Mouse (Mus musculus) hindbrain, embryonic 12.5 days (tissue): ENCODE measurements around the gene Cdh11. TPM values are rescaled to one million over a fixed set of nuclear protein-coding genes. Genes with fewer than 3 reads are reported as not detected.

Source experiments
- ATAC-seq: fragments of 200-750 bp; cut with Nextera tagmentation; 2 replicates; pipeline ENCODE4 v1.8.0; 2017; ENCODE audit warnings: moderate TSS enrichment; ENCODE audit not compliant: low FRiP score
- H3K27ac ChIP-seq: fragments of 300-500 bp; sonication (generic); 2 replicates; pipeline ENCODE4 v1.5.1; 2016; ENCODE audit warnings: mild to moderate bottlenecking
- H3K27me3 ChIP-seq: fragments of 300-500 bp; sonication (generic); 2 replicates; pipeline ENCODE4 v1.6.1; 2016; ENCODE audit warnings: mild to moderate bottlenecking
- H3K36me3 ChIP-seq: fragments of 300-500 bp; sonication (generic); 2 replicates; pipeline ENCODE4 v1.6.1; 2016; ENCODE audit warnings: mild to moderate bottlenecking
- H3K4me1 ChIP-seq: fragments of 300-500 bp; sonication (generic); 2 replicates; pipeline ENCODE4 v1.6.1; 2016
- H3K4me2 ChIP-seq: fragments of 300-500 bp; sonication (generic); replicated peaks from 2 replicates; pipeline ENCODE4 v1.6.1; 2016; ENCODE audit warnings: mild to moderate bottlenecking
- H3K4me3 ChIP-seq: fragments of 300-500 bp; sonication (generic); 2 replicates; pipeline ENCODE4 v1.5.1; 2016; ENCODE audit warnings: mild to moderate bottlenecking
- H3K9ac ChIP-seq: fragments of 300-500 bp; sonication (generic); 2 replicates; pipeline ENCODE4 v1.6.1; 2016; ENCODE audit warnings: mild to moderate bottlenecking, moderate library complexity
- H3K9me3 ChIP-seq: fragments of 300-500 bp; sonication (generic); replicated peaks from 2 replicates; pipeline ENCODE4 v1.6.1; 2016; ENCODE audit warnings: mild to moderate bottlenecking
- WGBS: fragments of 180-500 bp; shearing (Covaris S2); methylation state at CpG from one replicate; pipeline ENCODE4 v1.1.7; 2016; 5-methylcytosine and 5-hydroxymethylcytosine counted together
- polyA plus RNA-seq: library from polyadenylated mRNA; unstranded; fragments of >200 nt; fragmentation: Nextera tagmentation; extraction: Ambion mirVana; gene quantifications from 2 replicates; pipeline ENCODE4 v1.2.1, GENCODE M21; 2016

Gene Cdh11
- polyA plus RNA-seq, 1 experiment from 2014 or later, result 100 TPM

DNA sequence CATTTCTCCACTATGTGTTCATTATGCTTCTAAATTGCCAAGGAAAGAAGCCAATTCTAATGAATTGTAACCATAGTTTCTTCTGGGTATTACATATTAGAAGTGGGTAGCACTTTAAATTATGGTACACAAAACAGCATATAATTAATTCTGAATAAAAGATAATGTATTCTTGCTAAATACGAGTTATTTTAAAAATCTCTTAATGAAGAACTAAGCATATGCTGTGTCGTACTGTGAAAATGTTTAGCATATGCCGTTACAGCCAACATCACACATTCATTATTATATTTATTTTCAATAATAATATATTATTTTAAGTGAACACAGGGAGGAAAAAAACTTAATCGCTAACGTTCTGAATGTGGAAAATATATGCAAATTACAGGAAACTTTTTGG is 31.6 kb downstream of the Cdh11 start:
- WGBS, result 91% methylated on average over 5 of the region's 5 CpGs

DNA sequence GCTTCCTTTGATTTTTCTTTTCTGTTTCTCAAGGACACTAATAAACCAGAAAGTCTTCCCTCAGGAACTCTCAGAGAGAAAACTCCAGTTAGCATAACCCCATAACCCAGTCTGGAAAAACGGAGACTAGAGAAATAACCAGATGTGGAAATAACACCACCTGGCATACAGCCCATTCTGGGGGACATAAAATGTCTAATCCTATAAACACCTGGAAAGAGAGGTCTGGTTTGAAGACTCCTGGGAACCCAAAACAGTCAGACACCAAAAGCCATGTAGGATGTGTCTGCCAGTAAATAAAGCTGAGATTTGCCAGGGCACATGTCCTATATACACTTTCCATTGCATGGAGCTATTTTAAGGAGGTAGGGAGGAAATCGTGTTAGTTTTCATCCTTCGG is 42.5 kb downstream of the Cdh11 start:
- H3K9ac ChIP-seq, result no peak overlapping the region
- ATAC-seq, result no peak
- no peak overlapping the region for H3K4me3 ChIP-seq
- H3K36me3 ChIP-seq, result no peaks in the 10 kb centered on the region
- 85% methylated on average over 3 of the region's 3 CpGs for WGBS
- no peak overlapping the region for H3K27ac ChIP-seq
- H3K27me3 ChIP-seq, result no peaks in the 10 kb centered on the region
- H3K4me2 ChIP-seq, result no peak overlapping the region
- no peaks in the 10 kb centered on the region for H3K9me3 ChIP-seq
- peaks cover 11% of the 10 kb centered on the region for H3K4me1 ChIP-seq

More for the DNA sequence above, 31.6 kb downstream of the Cdh11 start:
- H3K9me3 ChIP-seq, result no peaks in the 10 kb centered on the region
- no peaks in the 10 kb centered on the region for H3K36me3 ChIP-seq
- no peak overlapping the region for H3K4me3 ChIP-seq
- H3K27ac ChIP-seq, result no peak overlapping the region
- H3K4me2 ChIP-seq, result no peak overlapping the region
- H3K4me1 ChIP-seq, result no peaks in the 10 kb centered on the region
- ATAC-seq, result no peak
- no peak overlapping the region for H3K9ac ChIP-seq
- H3K27me3 ChIP-seq, result no peaks in the 10 kb centered on the region

GRCm38 (mm10) chr8:102742008-102742591 is 43.3 kb downstream of the Cdh11 start:
- no peak overlapping the region for H3K27ac ChIP-seq
- H3K4me3 ChIP-seq, result no peak overlapping the region
- H3K36me3 ChIP-seq, result no peaks in the 10 kb centered on the region
- H3K9ac ChIP-seq, result no peak overlapping the region
- no peaks in the 10 kb centered on the region for H3K9me3 ChIP-seq
- no peak overlapping the region for H3K4me2 ChIP-seq
- H3K4me1 ChIP-seq, result peaks cover 11% of the 10 kb centered on the region
- no peak for ATAC-seq
- H3K27me3 ChIP-seq, result no peaks in the 10 kb centered on the region
- WGBS, result 84% methylated on average over 5 of the region's 5 CpGs

- H3K27me3 ChIP-seq, result no peaks in the 10 kb centered on the region
- no peak for ATAC-seq
- H3K9me3 ChIP-seq, result no peaks in the 10 kb centered on the region
- 89% methylated on average over 4 of the region's 4 CpGs for whole genome bisulfite sequencing
- H3K36me3 ChIP-seq, result no peaks in the 10 kb centered on the region
- no peak overlapping the region for H3K9ac ChIP-seq
- no peak overlapping the region for H3K4me2 ChIP-seq
- H3K27ac ChIP-seq, result no peak overlapping the region
- no peak overlapping the region for H3K4me3 ChIP-seq
- peaks cover 11% of the 10 kb centered on the region for H3K4me1 ChIP-seq
Measured at GRCm38 (mm10) chr8:102740963-102741362, 44.5 kb downstream of the Cdh11 start.

- no peak overlapping the region for H3K27ac ChIP-seq
- 80% methylated on average over 7 of the region's 7 CpGs for WGBS
- H3K9me3 ChIP-seq, result no peaks in the 10 kb centered on the region
- peak; percentile 63; the same call in 1 of the 2 replicates for ATAC-seq
- peaks cover 17% of the 10 kb centered on the region for H3K4me1 ChIP-seq
- H3K36me3 ChIP-seq, result no peaks in the 10 kb centered on the region
- H3K4me2 ChIP-seq, result no peak overlapping the region
- H3K9ac ChIP-seq, result no peak overlapping the region
- H3K27me3 ChIP-seq, result no peaks in the 10 kb centered on the region
- H3K4me3 ChIP-seq, result no peak overlapping the region
Measured at GRCm38 (mm10) chr8:102738961-102739487, 46.4 kb downstream of the Cdh11 start.

GRCm38 (mm10) chr8:102738395-102738794 is 47.0 kb downstream of the Cdh11 start:
- Histone ChIP-seq H3K4me2 (no peak overlapping the region), H3K27ac (no peak overlapping the region), H3K4me1 (peaks cover 17% of the 10 kb centered on the region), H3K9me3 (no peaks in the 10 kb centered on the region), H3K27me3 (no peaks in the 10 kb centered on the region), H3K36me3 (no peaks in the 10 kb centered on the region), H3K4me3 (no peak overlapping the region), H3K9ac (no peak overlapping the region)
- ATAC-seq, result no peak
- WGBS, result 89% methylated on average over 7 of the region's 7 CpGs

- 45% methylated on average over 1 of the region's 1 CpGs for WGBS
- H3K36me3 ChIP-seq, result no peaks in the 10 kb centered on the region
- no peak overlapping the region for H3K4me2 ChIP-seq
- H3K27me3 ChIP-seq, result no peaks in the 10 kb centered on the region
- peaks cover 12% of the 10 kb centered on the region for H3K4me1 ChIP-seq
- H3K4me3 ChIP-seq, result no peak overlapping the region
- no peaks in the 10 kb centered on the region for H3K9me3 ChIP-seq
- no peak overlapping the region for H3K27ac ChIP-seq
- no peak overlapping the region for H3K9ac ChIP-seq
- peak; percentile 65; the same call in 1 of the 2 replicates for ATAC-seq
Measured at GRCm38 (mm10) chr8:102734419-102734818, 51.0 kb downstream of the Cdh11 start.

- Histone ChIP-seq H3K4me2 (peak overlapping the region; percentile 30), H3K9ac (no peak overlapping the region), H3K27ac (0 out of 2 replicates have a peak overlapping the region, but pooled peaks have one; percentile 23), H3K4me1 (peaks cover 16% of the 10 kb centered on the region), H3K36me3 (no peaks in the 10 kb centered on the region), H3K4me3 (no peak overlapping the region; the same call in 1 of the 2 replicates), H3K9me3 (no peaks in the 10 kb centered on the region), H3K27me3 (peaks cover 2% of the 10 kb centered on the region; the same call in 1 of the 2 replicates)
- WGBS, result 28% methylated on average over 10 of the region's 10 CpGs
- peak; percentile 94 for ATAC-seq
Measured at GRCm38 (mm10) chr8:102726206-102726935, 59.1 kb downstream of the Cdh11 start.

DNA sequence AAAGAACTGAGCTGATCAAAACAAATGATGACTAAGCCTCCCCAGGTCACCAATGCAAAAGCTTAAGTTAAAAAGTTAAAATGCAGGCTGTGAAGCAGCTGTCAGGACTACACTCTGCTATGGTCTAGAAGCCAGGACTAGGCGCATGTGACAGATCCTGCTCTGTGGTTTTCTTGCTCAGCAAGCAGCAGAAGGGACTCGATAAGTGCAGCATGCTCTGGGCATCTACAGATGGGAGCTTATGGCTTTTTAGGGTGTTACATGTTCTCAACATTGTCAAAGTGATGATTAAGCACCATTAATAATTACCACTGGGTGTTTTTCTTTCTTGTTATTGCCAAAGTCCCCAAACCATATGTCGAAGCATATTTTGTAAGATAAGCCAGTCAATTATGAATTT is 59.9 kb downstream of the Cdh11 start:
- 71% methylated on average over 3 of the region's 3 CpGs for WGBS
- Histone ChIP-seq H3K4me3 (no peak overlapping the region), H3K4me2 (no peak overlapping the region), H3K9me3 (no peaks in the 10 kb centered on the region), H3K36me3 (no peaks in the 10 kb centered on the region), H3K9ac (no peak overlapping the region), H3K4me1 (peaks cover 16% of the 10 kb centered on the region), H3K27ac (no peak overlapping the region), H3K27me3 (peaks cover 2% of the 10 kb centered on the region; the same call in 1 of the 2 replicates)
- ATAC-seq, result no peak

DNA sequence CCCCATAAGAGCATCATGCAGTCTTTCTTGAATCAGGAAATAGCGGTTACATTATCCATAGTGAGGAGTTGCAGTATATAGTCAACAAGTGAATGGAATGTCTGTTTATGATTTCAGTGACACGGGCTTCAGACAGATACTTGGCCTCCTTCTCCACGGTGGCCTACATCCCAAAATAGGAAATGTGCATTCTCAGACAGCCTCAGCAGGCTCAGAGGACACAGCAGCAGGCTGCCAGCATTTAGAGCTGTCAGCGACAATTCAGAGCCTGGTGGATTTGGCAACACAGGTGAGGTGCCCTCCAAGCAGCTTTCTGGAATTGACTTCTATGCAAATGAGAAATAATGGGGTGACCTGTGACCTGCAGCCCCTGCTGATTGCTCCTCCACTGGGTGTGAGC is 69.5 kb downstream of the Cdh11 start:
- no peak overlapping the region for H3K9ac ChIP-seq
- H3K27ac ChIP-seq, result no peak overlapping the region
- 64% methylated on average over 4 of the region's 4 CpGs for WGBS
- ATAC-seq, result no peak
- H3K4me3 ChIP-seq, result no peak overlapping the region
- no peak overlapping the region for H3K4me2 ChIP-seq
- no peaks in the 10 kb centered on the region; the same call in 1 of the 2 replicates for H3K27me3 ChIP-seq
- 0 out of 2 replicates have a peak, but pooled peaks cover 3% of the 10 kb centered on the region for H3K4me1 ChIP-seq
- H3K9me3 ChIP-seq, result no peaks in the 10 kb centered on the region
- peaks cover 4% of the 10 kb centered on the region; the same call in 1 of the 2 replicates for H3K36me3 ChIP-seq

DNA sequence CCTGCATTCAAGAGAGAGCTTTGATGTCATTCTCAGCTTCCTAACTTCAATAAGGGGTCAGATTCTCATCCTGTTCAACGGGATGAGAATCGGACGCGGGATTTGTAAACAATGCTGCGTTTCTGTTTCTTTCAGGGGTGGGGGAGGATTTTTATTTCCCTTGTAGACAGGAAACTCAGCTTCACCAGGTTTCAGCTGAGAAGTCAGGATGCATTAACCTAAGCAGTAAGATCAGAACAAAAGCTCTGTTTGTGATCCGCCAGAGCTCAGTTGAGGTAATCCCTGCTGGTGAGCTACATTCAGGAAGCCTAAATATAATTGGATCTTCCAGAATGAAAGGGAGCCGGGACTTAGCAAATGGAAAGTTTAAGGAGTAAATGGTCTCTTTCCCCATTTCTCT is 78.1 kb downstream of the Cdh11 start:
- ATAC-seq, result no peak
- Histone ChIP-seq H3K4me3 (no peak overlapping the region), H3K27me3 (no peaks in the 10 kb centered on the region), H3K4me1 (no peaks in the 10 kb centered on the region), H3K9ac (no peak overlapping the region), H3K9me3 (no peaks in the 10 kb centered on the region), H3K4me2 (no peak overlapping the region), H3K27ac (no peak overlapping the region), H3K36me3 (no peaks in the 10 kb centered on the region)
- 23% methylated on average over 7 of the region's 7 CpGs for WGBS

DNA sequence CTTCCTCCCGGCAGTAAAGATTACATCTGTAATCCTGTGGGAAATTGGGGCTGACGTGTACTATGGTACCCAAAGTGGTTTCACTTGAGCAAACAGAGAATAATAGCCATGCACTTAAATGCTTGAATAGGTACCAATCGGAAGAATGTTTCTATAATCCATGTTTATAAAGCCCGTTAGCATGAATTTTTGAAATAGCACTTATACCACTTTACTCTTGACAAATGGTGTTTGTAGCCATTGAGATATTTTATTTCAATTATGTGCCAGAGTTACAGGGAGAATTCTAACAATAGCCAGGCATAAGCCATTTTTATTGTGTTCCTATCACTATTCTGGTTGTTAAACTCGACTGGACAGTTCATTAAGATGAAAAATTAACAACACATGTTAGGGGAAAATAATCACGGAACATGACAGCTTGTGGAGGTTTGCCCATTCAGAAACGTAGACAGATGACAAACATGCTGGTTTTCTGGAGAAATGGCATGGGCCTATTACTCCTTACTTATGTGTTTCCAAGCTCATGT is 80.0 kb downstream of the Cdh11 start:
- Histone ChIP-seq H3K4me1 (no peaks in the 10 kb centered on the region), H3K9ac (no peak overlapping the region), H3K27me3 (no peaks in the 10 kb centered on the region; the same call in 1 of the 2 replicates), H3K4me2 (no peak overlapping the region), H3K27ac (no peak overlapping the region), H3K9me3 (no peaks in the 10 kb centered on the region), H3K36me3 (no peaks in the 10 kb centered on the region), H3K4me3 (no peak overlapping the region)
- WGBS, result 69% methylated on average over 7 of the region's 7 CpGs
- no peak for ATAC-seq
